Mouse (Mus musculus): ENCODE measurements at regions not wholly inside any gene's neighbourhood (a gene's known extent, or its start where the extent isn't known, plus 50 kb on each side); places are given as distances from the start of the nearest gene placed in this dataset.

DNA sequence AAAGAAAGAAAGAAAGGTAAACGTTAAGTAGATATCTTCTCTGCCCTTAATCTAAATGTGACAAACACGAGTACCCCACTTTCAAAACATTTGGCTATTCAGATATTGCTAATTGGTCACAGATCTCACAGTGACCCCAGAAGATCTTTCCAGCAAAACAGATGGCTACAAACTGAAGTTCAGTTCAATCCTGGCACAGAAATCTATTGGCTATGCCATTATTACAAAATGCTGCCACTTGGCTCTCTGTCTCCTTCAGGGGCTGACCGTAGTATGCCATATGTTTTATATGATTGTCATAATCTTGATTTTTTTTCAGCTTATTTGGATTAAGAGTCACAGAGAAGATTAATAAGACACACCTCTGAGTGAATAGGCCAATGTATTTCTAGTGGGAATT is 873.2 kb downstream of the Slc22a22 start:
- DNase-seq (no peak), ATAC-seq (no peak)
- Histone ChIP-seq H3K9me3 (ENCODE audit: low read length) (no peaks in the 10 kb centered on the region), H3K36me3 (replicated peaks; ENCODE audit: insufficient read depth, low read length) (no peaks in the 10 kb centered on the region), H3K4me3 (ENCODE audit: low read depth, low read length) (no peak overlapping the region), H3K27me3 (ENCODE audit: insufficient read depth, low read length) (no peaks in the 10 kb centered on the region), H3K4me2 (ENCODE audit: low read depth, low read length) (no peak overlapping the region), H3K9ac (replicated peaks) (no peak overlapping the region), H3K27ac (ENCODE audit: low read depth) (no peak overlapping the region), H3K4me1 (ENCODE audit: insufficient read depth) (no peaks in the 10 kb centered on the region)
- TF ChIP-seq EP300 (IDR thresholded peaks at IDR 0.05; ENCODE audit: low read depth) (no peak), CTCF (IDR thresholded peaks at IDR 0.05; ENCODE audit: low read depth) (no peak)
- WGBS (ENCODE audit: insufficient replicate concordance), result 85% methylated on average over 3 of the region's 3 CpGs

DNA sequence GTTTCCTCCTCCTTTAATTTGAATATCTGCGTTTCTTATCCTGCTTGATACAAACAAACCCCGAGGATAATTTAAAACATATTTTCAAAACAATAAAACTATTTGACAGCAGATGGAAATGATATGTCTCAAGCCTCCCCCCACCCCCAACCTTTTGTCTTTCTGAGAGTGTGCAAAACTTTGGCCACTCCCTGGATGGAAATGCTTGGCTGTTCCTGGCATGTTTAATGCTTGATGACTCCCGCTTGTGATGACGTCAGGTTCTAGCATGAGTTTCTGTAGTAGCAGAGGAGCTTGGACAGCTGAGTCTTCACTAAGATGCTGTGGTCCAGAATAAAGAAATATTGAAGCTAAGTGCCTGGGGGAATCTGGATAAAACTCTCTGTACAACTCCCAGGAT is 884.8 kb downstream of the Slc22a22 start:
- H3K4me1 ChIP-seq (ENCODE audit: insufficient read depth), result no peaks in the 10 kb centered on the region
- no peaks in the 10 kb centered on the region for H3K27me3 ChIP-seq (ENCODE audit: insufficient read depth, low read length)
- DNase-seq (no peak), ATAC-seq (no peak)
- H3K9me3 ChIP-seq (ENCODE audit: low read length), result no peaks in the 10 kb centered on the region
- no peak for TF ChIP-seq CTCF (IDR thresholded peaks at IDR 0.05; ENCODE audit: low read depth)
- TF ChIP-seq EP300 (IDR thresholded peaks at IDR 0.05; ENCODE audit: low read depth), result no peak
- WGBS (ENCODE audit: insufficient replicate concordance), result 81% methylated on average over 4 of the region's 4 CpGs
- H3K27ac ChIP-seq (ENCODE audit: low read depth), result no peak overlapping the region
- no peak overlapping the region for H3K4me2 ChIP-seq (ENCODE audit: low read depth, low read length)
- no peak overlapping the region for H3K4me3 ChIP-seq (ENCODE audit: low read depth, low read length)
- H3K36me3 ChIP-seq (replicated peaks; ENCODE audit: insufficient read depth, low read length), result no peaks in the 10 kb centered on the region
- H3K9ac ChIP-seq (replicated peaks), result no peak overlapping the region

DNA sequence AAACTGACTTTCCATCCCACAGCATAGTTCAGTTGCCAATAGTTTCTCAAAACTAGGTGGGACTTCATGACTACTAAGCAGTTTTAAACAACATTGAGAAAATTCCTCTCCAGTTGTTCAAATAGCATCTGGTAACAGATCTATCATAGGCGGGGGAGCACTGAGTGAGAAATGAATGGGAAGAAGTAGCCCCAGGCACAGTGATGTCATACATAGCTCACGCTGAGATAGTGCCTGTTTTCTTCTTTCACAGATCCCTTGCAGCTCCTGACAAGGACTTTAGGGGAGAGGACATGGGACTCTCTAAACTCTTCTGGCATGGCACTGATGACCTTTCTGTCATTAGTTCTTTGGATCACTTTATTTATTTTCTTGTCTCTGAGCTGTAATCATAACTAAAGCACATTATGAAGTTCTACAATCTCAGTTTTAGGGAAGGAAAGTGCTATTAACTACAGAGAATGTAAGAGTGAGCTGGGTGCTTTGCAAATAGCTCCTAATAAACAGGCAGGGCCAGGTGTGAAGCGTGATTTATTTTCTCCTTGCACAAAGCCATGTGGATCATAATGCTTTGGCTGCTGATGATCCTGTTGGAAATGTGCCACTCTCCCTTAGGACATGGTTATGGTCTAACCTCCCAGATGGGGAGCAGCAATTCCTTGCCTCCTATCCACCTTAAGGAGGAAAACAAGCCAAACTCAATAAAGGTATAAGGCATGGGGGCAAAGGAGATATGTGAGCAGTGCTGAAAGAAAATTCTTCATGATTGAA is 896.5 kb downstream of the Slc22a22 start:
- H3K36me3 ChIP-seq (replicated peaks; ENCODE audit: insufficient read depth, low read length), result no peaks in the 10 kb centered on the region
- no peaks in the 10 kb centered on the region for H3K9me3 ChIP-seq (ENCODE audit: low read length)
- H3K27me3 ChIP-seq (ENCODE audit: insufficient read depth, low read length), result no peaks in the 10 kb centered on the region
- ATAC-seq, result no peak
- no peaks in the 10 kb centered on the region for H3K4me1 ChIP-seq (ENCODE audit: insufficient read depth)
- no peak overlapping the region for H3K9ac ChIP-seq (replicated peaks)
- no peak for TF ChIP-seq CTCF (IDR thresholded peaks at IDR 0.05; ENCODE audit: low read depth)
- no peak for TF ChIP-seq EP300 (IDR thresholded peaks at IDR 0.05; ENCODE audit: low read depth)
- H3K4me3 ChIP-seq (ENCODE audit: low read depth, low read length), result no peak overlapping the region
- H3K27ac ChIP-seq (ENCODE audit: low read depth), result no peak overlapping the region
- DNase-seq, result no peak
- 57% methylated on average over 3 of the region's 3 CpGs for WGBS (ENCODE audit: insufficient replicate concordance)
- H3K4me2 ChIP-seq (ENCODE audit: low read depth, low read length), result no peak overlapping the region

DNA sequence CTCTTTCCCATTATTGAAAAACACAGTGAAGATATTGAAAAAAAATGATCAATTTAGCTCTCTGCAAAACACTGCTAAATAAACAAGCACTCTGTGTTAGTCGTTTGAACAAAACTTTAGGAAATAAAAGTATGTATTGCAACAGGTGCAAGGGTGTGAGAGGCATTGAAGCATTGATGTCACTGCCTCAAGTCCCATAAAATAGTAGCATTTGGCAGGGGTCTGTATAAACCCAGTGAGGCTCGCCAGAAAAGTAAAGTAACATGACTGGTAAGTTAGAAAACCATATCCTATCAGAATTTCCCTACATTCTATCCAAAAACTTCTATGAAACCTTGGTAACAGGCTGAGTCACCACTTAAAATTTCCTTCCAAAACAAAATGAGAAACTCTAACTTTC is 914.2 kb downstream of the Slc22a22 start:
- ATAC-seq, result no peak
- Histone ChIP-seq H3K4me1 (ENCODE audit: insufficient read depth) (no peaks in the 10 kb centered on the region), H3K36me3 (replicated peaks; ENCODE audit: insufficient read depth, low read length) (no peaks in the 10 kb centered on the region), H3K27me3 (ENCODE audit: insufficient read depth, low read length) (no peaks in the 10 kb centered on the region), H3K4me2 (ENCODE audit: low read depth, low read length) (no peak overlapping the region), H3K9ac (replicated peaks) (no peak overlapping the region), H3K27ac (ENCODE audit: low read depth) (no peak overlapping the region), H3K4me3 (ENCODE audit: low read depth, low read length) (no peak overlapping the region), H3K9me3 (ENCODE audit: low read length) (no peaks in the 10 kb centered on the region)
- DNase-seq, result no peak
- 46% methylated on average over 2 of the region's 2 CpGs for WGBS (ENCODE audit: insufficient replicate concordance)
- no peak for TF ChIP-seq EP300 (IDR thresholded peaks at IDR 0.05; ENCODE audit: low read depth)

DNA sequence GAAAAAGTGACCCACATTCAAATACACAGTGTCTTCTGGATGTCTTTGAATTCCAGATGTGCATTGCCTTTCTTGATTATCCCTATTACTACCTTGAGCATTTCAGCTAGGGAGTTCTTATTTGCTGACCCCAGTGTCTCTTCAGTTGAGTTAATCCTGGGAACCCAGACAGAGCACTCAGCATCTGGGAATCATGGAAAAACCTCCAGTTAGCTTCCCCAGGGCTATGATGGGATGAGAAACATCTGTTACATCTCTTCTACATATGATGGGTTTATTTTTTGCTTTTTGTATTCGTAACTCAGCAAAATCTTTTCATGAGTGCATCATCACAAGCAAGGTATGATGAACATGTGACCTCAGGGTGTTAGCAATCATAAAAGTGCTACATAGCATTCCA is 914.6 kb downstream of the Slc22a22 start:
- no peak for TF ChIP-seq EP300 (IDR thresholded peaks at IDR 0.05; ENCODE audit: low read depth)
- TF ChIP-seq CTCF (IDR thresholded peaks at IDR 0.05; ENCODE audit: low read depth), result no peak
- Histone ChIP-seq H3K9me3 (ENCODE audit: low read length) (no peaks in the 10 kb centered on the region), H3K27me3 (ENCODE audit: insufficient read depth, low read length) (no peaks in the 10 kb centered on the region), H3K4me3 (ENCODE audit: low read depth, low read length) (no peak overlapping the region), H3K9ac (replicated peaks) (no peak overlapping the region), H3K4me1 (ENCODE audit: insufficient read depth) (no peaks in the 10 kb centered on the region), H3K4me2 (ENCODE audit: low read depth, low read length) (no peak overlapping the region), H3K36me3 (replicated peaks; ENCODE audit: insufficient read depth, low read length) (no peaks in the 10 kb centered on the region), H3K27ac (ENCODE audit: low read depth) (no peak overlapping the region)
- WGBS (ENCODE audit: insufficient replicate concordance), result 67% methylated on average over 1 of the region's 1 CpGs
- DNase-seq (no peak), ATAC-seq (no peak)

DNA sequence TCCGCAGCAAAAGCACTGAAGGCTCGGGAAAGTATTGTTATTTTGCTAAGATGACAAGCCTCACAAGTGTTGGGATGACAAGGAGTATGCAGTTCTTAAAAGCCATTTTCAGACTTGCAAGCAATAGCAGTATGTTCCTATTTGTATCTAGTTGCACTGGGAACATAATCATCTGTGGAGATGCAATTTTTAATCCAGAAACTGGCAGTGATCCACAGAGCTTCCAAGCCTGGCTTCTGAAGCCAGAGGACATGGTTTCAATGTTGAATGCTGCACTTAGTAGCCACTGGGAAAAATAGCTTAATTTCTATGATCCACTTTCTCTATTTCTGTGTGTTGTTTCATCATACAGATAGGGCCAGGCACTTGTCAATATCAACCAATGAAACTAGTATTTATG is 915.3 kb downstream of the Slc22a22 start:
- Histone ChIP-seq H3K4me3 (ENCODE audit: low read depth, low read length) (no peak overlapping the region), H3K4me2 (ENCODE audit: low read depth, low read length) (no peak overlapping the region), H3K9ac (replicated peaks) (no peak overlapping the region), H3K9me3 (ENCODE audit: low read length) (no peaks in the 10 kb centered on the region), H3K4me1 (ENCODE audit: insufficient read depth) (no peaks in the 10 kb centered on the region), H3K27me3 (ENCODE audit: insufficient read depth, low read length) (no peaks in the 10 kb centered on the region), H3K27ac (ENCODE audit: low read depth) (no peak overlapping the region), H3K36me3 (replicated peaks; ENCODE audit: insufficient read depth, low read length) (no peaks in the 10 kb centered on the region)
- WGBS (ENCODE audit: insufficient replicate concordance), result 72% methylated on average over 2 of the region's 2 CpGs
- no peak for ATAC-seq
- no peak for DNase-seq
- TF ChIP-seq EP300 (IDR thresholded peaks at IDR 0.05; ENCODE audit: low read depth) (no peak), CTCF (IDR thresholded peaks at IDR 0.05; ENCODE audit: low read depth) (no peak)
